Mouse (Mus musculus) mouse trophoblast stem cell (cell line): ENCODE results near the gene Adgrg5.

Experiments used
- in situ Hi-C, 2 experiments: fragments of 300-500 bp; cut with MseI, MboI; formaldehyde crosslinking; loops; 2 replicates in 1 of 2; 3 replicates in 1 of 2; pipeline ENCODE4 v1.15.1; 2025

Adgrg5 gene

GRCm38 (mm10) chr8:94992534-94992933, 69.0 kb downstream of the Adgrg5 start:
- in situ Hi-C loops, result no loop called here
